Mouse (Mus musculus) E14TG2a.4 (cell line): Measurements from ENCODE around the gene Rtel1.

Source experiments
- CTCF ChIP-seq: conservative IDR thresholded peaks from 2 replicates; pipeline ENCODE4 v1.5.1; 2014; ENCODE audit warnings: low read length
- NANOG ChIP-seq: IDR thresholded peaks from 2 replicates; pipeline ENCODE4 v1.6.1; 2014; ENCODE audit warnings: borderline replicate concordance, low read length, mixed read lengths

DNA sequence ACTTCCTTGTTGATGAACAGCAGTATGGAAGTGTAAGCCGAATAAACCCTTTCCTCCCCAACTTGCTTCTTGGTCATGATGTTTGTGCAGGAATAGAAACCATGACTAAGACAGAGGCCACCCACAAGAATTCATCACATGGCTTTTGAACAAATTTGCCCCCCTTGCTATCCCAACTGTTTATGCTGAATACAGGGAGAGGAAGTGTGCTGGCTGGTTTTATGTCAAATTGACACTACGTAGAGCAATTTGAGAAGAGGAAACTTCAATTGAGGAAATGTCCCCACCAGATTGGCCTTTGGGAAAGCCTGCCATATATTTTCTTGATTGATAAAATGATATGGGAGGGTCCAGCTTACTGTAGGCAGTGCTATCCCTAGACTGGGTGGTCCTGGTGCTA, 45.7 kb upstream of the Rtel1 start:
- no peak for TF ChIP-seq CTCF
- no peak for TF ChIP-seq NANOG
